Mouse (Mus musculus) B cell, adult 2 months (primary cell): ENCODE data around the gene Olfr618.
"Not testable (repeated sequence)": the region's sequence is repeated elsewhere in the genome, so short reads cannot be mapped to it uniquely, and the experiment has no call there.

ENCODE experiments used
- DNase-seq, 2 experiments: peaks; one replicate each; pipeline ENCODE4 v3.0.0; 2022

Gene Olfr618

GRCm38 (mm10) chr7:103589803-103590202 lies at the start of gene Olfr618:
Olfr618 (plus strand) TSS chr7:103590103.
- no peak for DNase-seq

DNA sequence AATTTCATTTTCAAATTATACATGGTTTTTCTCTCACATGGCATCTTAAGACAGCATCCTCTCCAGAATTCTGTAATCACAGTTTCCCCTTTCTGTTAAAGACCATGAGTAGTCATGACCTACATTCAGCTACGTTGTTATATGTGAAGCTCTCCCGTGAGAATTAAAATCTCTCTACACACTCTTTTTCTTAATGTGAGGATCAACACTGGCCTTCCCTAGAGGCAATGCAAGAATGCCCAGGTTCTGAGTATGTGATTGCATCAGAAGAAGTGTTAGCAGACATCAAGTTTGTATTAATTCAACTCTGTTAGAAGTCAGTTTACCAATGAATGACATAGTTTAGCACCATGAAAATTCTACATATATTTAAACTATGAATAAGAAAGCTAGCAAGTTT lies 47.3 kb upstream of the Olfr618 start, which contains the start of gene Olfr612:
Gene Olfr612, minus strand, starts transcription at position 101 of the 400 bp plus-strand sequence.
- not testable (repeated sequence) for DNase-seq

DNA sequence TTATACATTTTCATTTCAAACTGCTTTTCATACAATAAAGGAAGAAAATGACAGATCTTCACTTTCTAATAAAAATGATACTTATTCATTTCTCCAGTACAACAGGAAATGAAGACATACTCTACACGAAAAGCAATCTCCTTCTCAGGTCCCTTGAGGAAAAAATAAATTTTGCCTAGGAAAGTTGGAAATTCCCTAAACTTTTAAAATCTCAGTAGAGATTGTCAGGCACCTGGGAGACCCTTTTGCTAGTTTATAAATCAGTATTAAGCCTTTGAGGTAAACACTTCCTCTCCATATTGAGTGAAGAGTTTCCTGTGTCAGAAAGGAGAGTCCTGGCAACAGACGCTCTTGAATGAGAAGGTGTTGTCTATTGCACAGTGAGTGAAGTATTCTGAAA lies 42.1 kb upstream of the Olfr618 start, which contains the start of gene Olfr613:
Gene Olfr613, plus strand, starts transcription at position 301 of the 400 bp plus-strand sequence.
- DNase-seq = no peak

DNA sequence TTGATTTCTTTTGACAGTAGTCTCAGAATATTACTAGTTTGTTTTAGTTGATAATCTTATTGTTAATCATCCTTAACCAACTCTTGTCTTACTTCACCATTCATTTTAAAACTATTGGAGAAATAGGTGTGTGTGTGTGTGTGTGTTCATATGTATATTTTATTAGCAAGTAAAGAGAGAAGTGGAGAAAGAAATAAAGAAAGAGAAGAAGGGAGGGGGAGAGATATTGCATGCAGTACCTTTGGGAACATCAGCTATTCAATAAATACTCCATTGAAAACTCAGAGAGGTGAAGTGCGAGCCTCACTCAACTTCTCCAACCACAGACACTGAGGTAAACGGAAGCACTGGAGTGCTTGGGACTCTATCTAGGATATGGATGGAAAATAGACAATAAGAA lies 34.1 kb upstream of the Olfr618 start, which contains the start of gene Olfr615:
Gene Olfr615, plus strand, starts transcription at position 301 of the 400 bp plus-strand sequence.
- no peak for DNase-seq

GRCm38 (mm10) chr7:103569043-103569442 lies 20.9 kb upstream of the Olfr618 start, which contains the start of gene Olfr616:
Olfr616 (minus strand) TSS chr7:103569143.
- no peak for DNase-seq

DNA sequence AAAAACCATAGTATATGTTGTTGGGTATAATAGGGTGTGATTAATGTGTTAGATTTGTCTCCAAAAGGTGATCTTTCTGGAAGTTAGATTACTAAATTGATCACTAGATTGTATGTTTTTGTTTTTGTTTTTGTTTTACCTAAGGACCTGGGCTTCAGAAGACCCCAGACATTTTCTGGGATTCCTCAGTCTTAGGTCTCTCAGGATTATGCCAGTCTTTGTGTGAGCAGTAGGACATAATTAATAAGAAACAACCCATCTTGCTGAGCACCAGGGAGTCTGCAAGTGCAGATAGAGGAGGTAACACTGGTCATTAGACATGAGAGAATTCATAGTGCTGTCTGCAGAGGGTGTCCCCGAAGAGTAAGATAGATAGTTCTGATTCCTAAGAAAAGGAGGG lies 17.1 kb upstream of the Olfr618 start, which contains the start of gene Olfr617:
Gene Olfr617, plus strand, starts transcription at position 301 of the 400 bp plus-strand sequence.
- no peak for DNase-seq

DNA sequence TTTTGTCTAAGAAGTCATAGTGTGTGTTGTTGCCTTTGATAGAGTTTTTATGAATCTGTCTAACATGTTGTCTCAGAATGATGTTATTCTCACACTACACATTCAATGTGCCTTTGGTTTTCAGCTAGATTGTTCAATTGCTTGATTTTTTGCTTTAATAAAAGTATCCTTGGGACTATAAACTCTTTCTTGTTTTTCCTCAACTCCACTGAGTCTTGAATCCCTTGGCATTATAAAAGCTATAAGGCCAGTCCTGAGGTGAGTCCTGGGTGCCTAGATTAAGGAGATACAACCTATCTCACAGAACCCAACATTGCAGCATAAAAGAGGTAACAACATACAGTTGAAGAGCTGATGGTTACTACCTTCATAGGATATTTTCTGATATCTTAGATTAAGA lies 10.4 kb downstream of the Olfr618 start, which contains the start of gene Olfr619:
Gene Olfr619, plus strand, starts transcription at position 301 of the 400 bp plus-strand sequence.
- no peak for DNase-seq

GRCm38 (mm10) chr7:103607425-103607824 lies 17.5 kb downstream of the Olfr618 start:
- no peak for DNase-seq

- DNase-seq = no peak
These were observed 22.5 kb downstream of the Olfr618 start, which contains the start of gene Olfr620 for GRCm38 (mm10) chr7:103612434-103612833. Olfr620 (minus strand) TSS chr7:103612534.

DNA sequence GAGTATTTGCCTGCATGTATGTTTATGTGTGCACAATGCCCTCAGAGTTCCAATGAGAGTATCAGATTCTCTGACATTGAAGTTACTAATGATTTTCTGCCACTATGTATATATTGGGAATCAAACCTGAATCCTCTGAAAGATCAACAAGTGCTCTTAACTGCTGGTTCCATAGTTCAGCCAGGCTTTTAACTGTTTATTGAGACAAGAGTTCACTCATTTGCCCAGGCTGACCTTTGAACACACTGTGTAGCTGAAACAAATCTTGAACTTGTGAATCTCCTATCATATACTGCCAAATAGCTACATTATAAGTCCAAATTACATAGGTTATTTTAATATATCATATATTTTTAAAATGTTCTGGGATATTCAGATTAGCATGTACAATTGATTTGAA lies 46.9 kb downstream of the Olfr618 start:
- DNase-seq = no peak

DNA sequence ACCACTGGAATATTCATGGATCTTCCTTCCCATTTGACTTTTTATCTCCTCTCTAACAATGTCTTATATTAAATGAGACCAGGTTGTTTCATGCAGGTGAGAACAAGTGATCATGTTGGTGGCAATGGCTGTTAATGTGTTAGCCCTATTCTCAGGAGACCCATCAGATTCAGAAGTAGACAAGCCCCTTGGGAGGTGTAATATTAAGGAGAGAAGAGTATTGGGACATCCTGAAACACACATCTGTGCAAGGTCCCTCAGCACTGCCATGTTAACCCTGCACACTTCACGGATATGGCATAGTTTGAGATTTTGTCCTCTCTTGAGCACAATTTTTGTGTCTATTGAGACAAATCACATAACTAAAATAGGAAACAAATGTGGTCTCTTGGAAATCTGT lies 52.7 kb downstream of the Olfr618 start, which contains the start of gene Olfr622:
Gene Olfr622, minus strand, starts transcription at position 101 of the 400 bp plus-strand sequence.
- no peak for DNase-seq

GRCm38 (mm10) chr7:103644070-103644469 lies 54.2 kb downstream of the Olfr618 start:
- no peak for DNase-seq
